Mouse (Mus musculus) myocyte (in vitro differentiated cells): ENCODE results near the gene Smarca4. TPM values are rescaled to one million over a fixed set of nuclear protein-coding genes. Genes with fewer than 3 reads are reported as not detected.

Experiments used
- H3K27me3 ChIP-seq: one replicate; pipeline ENCODE4 v1.6.1; 2011; ENCODE audit not compliant: control insufficient read depth, insufficient read depth, insufficient read length
- H3K36me3 ChIP-seq: one replicate; pipeline ENCODE4 v1.6.1; 2011; ENCODE audit not compliant: control insufficient read depth, insufficient read depth
- H3K4me2 ChIP-seq: one replicate; pipeline ENCODE4 v1.6.1; 2011; ENCODE audit warnings: low read depth, control low read depth
- H3K4me3 ChIP-seq: one replicate; pipeline ENCODE4 v1.5.1; 2011; ENCODE audit warnings: mild to moderate bottlenecking, control low read depth, moderate library complexity
- H3K79me2 ChIP-seq: one replicate; pipeline ENCODE4 v1.6.1; 2011; ENCODE audit not compliant: control insufficient read depth, insufficient read depth
- H3ac ChIP-seq: one replicate; pipeline ENCODE4 v1.6.1; 2011; ENCODE audit not compliant: control insufficient read depth, insufficient read length
- CEBPB ChIP-seq: IDR thresholded peaks from 2 replicates; pipeline ENCODE4 v1.6.1; 2011; ENCODE audit warnings: mild to moderate bottlenecking, moderate library complexity; ENCODE audit not compliant: poor library complexity, insufficient read depth, severe bottlenecking
- E2F4 ChIP-seq: IDR thresholded peaks from one replicate; pipeline ENCODE4 v1.6.1; 2011; ENCODE audit warnings: mild to moderate bottlenecking, control low read depth, moderate library complexity; ENCODE audit not compliant: insufficient read depth
- MAX ChIP-seq: IDR thresholded peaks from one replicate; pipeline ENCODE4 v1.6.1; 2011; ENCODE audit warnings: low read depth, mild to moderate bottlenecking, control low read depth
- MYOD1 ChIP-seq, 3 experiments: IDR thresholded peaks; one replicate each; pipeline ENCODE4 v1.6.1; 2011; ENCODE audit warnings: control low read depth in 2 of 3, low read depth in 2 of 3, mild to moderate bottlenecking in 2 of 3, moderate library complexity in 1 of 3; ENCODE audit not compliant: insufficient read length in 2 of 3, control insufficient read depth in 1 of 3
- MYOG ChIP-seq, 3 experiments: IDR thresholded peaks; one replicate each; pipeline ENCODE4 v1.6.1; 2011; ENCODE audit warnings: control low read depth in 2 of 3, low read depth in 2 of 3, mild to moderate bottlenecking in 2 of 3; ENCODE audit not compliant: insufficient read length in 2 of 3, control insufficient read depth in 1 of 3, insufficient read depth in 1 of 3
- POLR2A ChIP-seq: IDR thresholded peaks from one replicate; pipeline ENCODE4 v1.6.1; 2011; ENCODE audit warnings: low read depth, mild to moderate bottlenecking, control low read depth, moderate library complexity; ENCODE audit not compliant: insufficient read length
- POLR2AphosphoS2 ChIP-seq: IDR thresholded peaks from one replicate; pipeline ENCODE4 v1.6.1; 2011; ENCODE audit warnings: low read depth, control low read depth; ENCODE audit not compliant: insufficient read length
- REST ChIP-seq: IDR thresholded peaks from one replicate; pipeline ENCODE4 v1.6.1; 2011; ENCODE audit warnings: mild to moderate bottlenecking, control low read depth, moderate library complexity; ENCODE audit not compliant: insufficient read depth, insufficient read length
- SRF ChIP-seq: IDR thresholded peaks from one replicate; pipeline ENCODE4 v1.6.1; 2011; ENCODE audit warnings: low read depth; ENCODE audit not compliant: control insufficient read depth, insufficient read length
- TCF12 ChIP-seq: IDR thresholded peaks from one replicate; pipeline ENCODE4 v1.6.1; 2011; ENCODE audit warnings: mild to moderate bottlenecking, control low read depth; ENCODE audit not compliant: poor library complexity, insufficient read depth, severe bottlenecking
- TCF3 ChIP-seq: IDR thresholded peaks from one replicate; pipeline ENCODE4 v1.6.1; 2011; ENCODE audit warnings: low read depth, control low read depth; ENCODE audit not compliant: insufficient read length
- USF1 ChIP-seq: IDR thresholded peaks from one replicate; pipeline ENCODE4 v1.6.1; 2011; ENCODE audit warnings: low read depth, mild to moderate bottlenecking, control low read depth, moderate library complexity
- polyA plus RNA-seq: library from polyadenylated mRNA; unstranded; fragments of >200 nt; fragmentation: generic; extraction: Trizol; gene quantifications from one replicate; pipeline ENCODE4 v1.2.1, GENCODE M21; 2012; ENCODE audit warnings: missing spikeins

The Smarca4 gene
- polyA plus RNA-seq, 1 experiment: 68.0 TPM

DNA sequence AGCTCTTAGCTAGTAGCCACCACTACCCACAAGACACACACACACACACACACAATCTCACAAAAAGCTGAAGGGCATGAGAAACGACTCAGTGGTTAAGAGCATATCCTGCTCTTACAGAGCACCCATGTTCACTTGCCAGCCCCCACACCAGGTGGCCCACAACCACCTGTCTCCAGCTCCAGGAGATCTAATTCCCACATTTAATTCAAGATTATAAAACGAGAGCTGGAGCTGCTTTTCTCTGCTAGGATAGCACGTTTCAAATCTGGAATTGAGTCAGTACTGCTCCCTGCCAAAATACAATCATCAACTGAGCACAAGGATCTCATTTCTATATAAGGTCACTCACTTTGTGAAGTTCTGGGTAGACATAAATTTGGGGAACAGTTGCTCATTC is 67.9 kb downstream of the Smarca4 start:
- no peak overlapping the region for H3K4me2 ChIP-seq
- TF ChIP-seq TCF12 (no peak), E2F4 (no peak), MYOD1 (IDR thresholded peaks at IDR 0.05; ENCODE audit: control insufficient read depth in 1 of 3, insufficient read length in 2 of 3, low read depth in 2 of 3) (peak in 1 of 3 experiments; percentile 35), POLR2AphosphoS2 (no peak), CEBPB (no peak)
- H3K4me3 ChIP-seq: no peak overlapping the region
- H3K79me2 ChIP-seq: no peaks in the 10 kb centered on the region
- no peaks in the 10 kb centered on the region for H3K27me3 ChIP-seq
- H3ac ChIP-seq: no peak overlapping the region
- H3K36me3 ChIP-seq: peaks cover 65% of the 10 kb centered on the region

GRCm38 (mm10) chr9:21688554-21688953 is 72.6 kb downstream of the Smarca4 start:
- no peak for TF ChIP-seq REST
- TF ChIP-seq MYOD1 (IDR thresholded peaks at IDR 0.05; ENCODE audit: control insufficient read depth in 1 of 3, insufficient read length in 2 of 3, low read depth in 2 of 3): no peak
- no peak for TF ChIP-seq TCF3
- no peak for TF ChIP-seq E2F4
- no peak for TF ChIP-seq POLR2A
- TF ChIP-seq CEBPB: no peak
- TF ChIP-seq SRF: no peak
- no peak for TF ChIP-seq TCF12
- TF ChIP-seq MAX: no peak
- no peak for TF ChIP-seq USF1
- TF ChIP-seq MYOG (IDR thresholded peaks at IDR 0.05; ENCODE audit: control insufficient read depth in 1 of 3, insufficient read depth in 1 of 3, insufficient read length in 2 of 3, low read depth in 2 of 3): no peak
- TF ChIP-seq POLR2AphosphoS2: no peak
- Histone ChIP-seq H3K36me3 (peaks cover 61% of the 10 kb centered on the region), H3ac (no peak overlapping the region), H3K4me3 (no peak overlapping the region), H3K27me3 (no peaks in the 10 kb centered on the region), H3K4me2 (no peak overlapping the region), H3K79me2 (no peaks in the 10 kb centered on the region)

GRCm38 (mm10) chr9:21690031-21690430 is 74.1 kb downstream of the Smarca4 start:
- Histone ChIP-seq H3K4me3 (no peak overlapping the region), H3ac (no peak overlapping the region), H3K4me2 (no peak overlapping the region), H3K36me3 (peaks cover 46% of the 10 kb centered on the region), H3K27me3 (no peaks in the 10 kb centered on the region), H3K79me2 (no peaks in the 10 kb centered on the region)
- TF ChIP-seq MYOD1 (IDR thresholded peaks at IDR 0.05; ENCODE audit: control insufficient read depth in 1 of 3, insufficient read length in 2 of 3, low read depth in 2 of 3): no peak
- no peak for TF ChIP-seq E2F4
- TF ChIP-seq USF1: no peak
- TF ChIP-seq TCF12: no peak
- no peak for TF ChIP-seq MAX
- TF ChIP-seq POLR2A: no peak
- TF ChIP-seq POLR2AphosphoS2: no peak
- no peak for TF ChIP-seq REST
- no peak for TF ChIP-seq CEBPB
- no peak for TF ChIP-seq MYOG (IDR thresholded peaks at IDR 0.05; ENCODE audit: control insufficient read depth in 1 of 3, insufficient read depth in 1 of 3, insufficient read length in 2 of 3, low read depth in 2 of 3)
- TF ChIP-seq SRF: no peak
- TF ChIP-seq TCF3: no peak

DNA sequence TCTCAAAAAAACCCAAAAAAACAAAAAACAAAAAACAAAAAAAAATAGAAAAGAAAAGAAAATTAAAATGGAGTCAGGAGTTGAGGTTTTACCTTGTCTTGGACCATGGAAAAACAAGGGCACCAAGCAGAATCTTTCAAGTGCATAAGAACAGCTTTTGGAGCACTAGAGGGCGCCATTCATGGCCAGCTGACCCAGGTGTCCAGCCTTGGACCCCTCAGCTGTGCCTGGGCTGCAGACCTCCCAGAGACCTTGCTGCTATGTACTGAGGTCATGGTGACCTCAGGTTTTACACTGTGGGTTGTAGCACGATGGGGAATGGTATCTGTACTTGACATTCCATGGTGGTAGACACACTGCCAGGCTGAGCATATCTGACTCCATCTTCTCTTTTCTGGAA is 75.9 kb downstream of the Smarca4 start:
- H3K36me3 ChIP-seq: peaks cover 34% of the 10 kb centered on the region

More for the DNA sequence above, 75.9 kb downstream of the Smarca4 start:
- Histone ChIP-seq H3K79me2 (no peaks in the 10 kb centered on the region), H3K27me3 (no peaks in the 10 kb centered on the region), H3K4me3 (no peak overlapping the region), H3ac (no peak overlapping the region), H3K4me2 (no peak overlapping the region)
- TF ChIP-seq E2F4: no peak
- TF ChIP-seq POLR2AphosphoS2: no peak
- no peak for TF ChIP-seq REST
- TF ChIP-seq MYOG (IDR thresholded peaks at IDR 0.05; ENCODE audit: control insufficient read depth in 1 of 3, insufficient read depth in 1 of 3, insufficient read length in 2 of 3, low read depth in 2 of 3): no peak
- TF ChIP-seq TCF3: no peak
- no peak for TF ChIP-seq CEBPB
- TF ChIP-seq MAX: no peak
- TF ChIP-seq USF1: no peak
- TF ChIP-seq TCF12: no peak
- TF ChIP-seq SRF: no peak
- TF ChIP-seq POLR2A: no peak
- TF ChIP-seq MYOD1 (IDR thresholded peaks at IDR 0.05; ENCODE audit: control insufficient read depth in 1 of 3, insufficient read length in 2 of 3, low read depth in 2 of 3): no peak
